Mouse (Mus musculus): ENCODE measurements around the gene Lce6a. TPM values are rescaled to one million over a fixed set of nuclear protein-coding genes. Genes with fewer than 3 reads are reported as not detected.

Gene Lce6a
- polyA plus RNA-seq, 1 experiment from 2014 or later, result 2.1 TPM

- TF ChIP-seq CTCF (IDR thresholded peaks at IDR 0.05; ENCODE audit: low read depth), result no peak
- Histone ChIP-seq H3K9me3 (ENCODE audit: control insufficient read depth) (no peaks in the 10 kb centered on the region), H3K36me3 (ENCODE audit: control insufficient read depth, insufficient read depth) (no peaks in the 10 kb centered on the region), H3K27ac (ENCODE audit: low read depth, low read length) (peak overlapping the region; percentile 63), H3K4me1 (replicated peaks; ENCODE audit: control insufficient read depth, insufficient read depth, low read length) (no peaks in the 10 kb centered on the region), H3K9ac (ENCODE audit: low read depth, low read length) (no peak overlapping the region), H3K4me3 (ENCODE audit: low read depth, low read length) (no peak overlapping the region), H3K27me3 (replicated peaks; ENCODE audit: control insufficient read depth, insufficient read depth, low read length) (no peaks in the 10 kb centered on the region), H3K4me2 (replicated peaks; ENCODE audit: low read depth) (no peak overlapping the region)
- WGBS, result 45% methylated on average over 1 of the region's 1 CpGs
- peak; percentile 93 for ATAC-seq
These were observed 16.5 kb upstream of the Lce6a start for GRCm38 (mm10) chr3:92637745-92638652.

DNA sequence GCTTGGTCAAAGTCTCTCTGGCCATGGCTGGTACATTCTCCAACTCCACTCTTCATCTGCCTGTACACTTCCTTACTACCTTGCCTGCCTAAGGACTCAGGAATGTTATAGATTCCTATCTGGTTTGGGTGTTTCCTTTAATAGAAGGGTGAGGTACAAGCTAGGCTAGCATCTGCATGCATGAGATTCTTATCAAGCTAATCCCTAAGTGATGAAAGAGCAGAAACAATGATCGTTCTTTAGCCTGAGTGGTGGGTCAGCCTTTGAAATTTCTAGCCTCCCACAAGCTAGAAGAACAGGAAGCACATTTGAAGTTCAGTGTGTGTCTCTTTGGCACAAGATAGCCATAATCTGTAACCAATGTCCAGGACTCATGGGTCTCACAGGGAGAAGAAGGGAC, 11.7 kb downstream of the Lce6a start:
- no peaks in the 10 kb centered on the region for H3K9me3 ChIP-seq (ENCODE audit: control insufficient read depth)
- ATAC-seq, result no peak
- H3K4me3 ChIP-seq (ENCODE audit: low read depth, low read length), result no peak overlapping the region
- no peak overlapping the region for H3K4me2 ChIP-seq (replicated peaks; ENCODE audit: low read depth)
- no peak for TF ChIP-seq CTCF (IDR thresholded peaks at IDR 0.05; ENCODE audit: low read depth)
- H3K4me1 ChIP-seq (replicated peaks; ENCODE audit: control insufficient read depth, insufficient read depth, low read length), result no peaks in the 10 kb centered on the region
- WGBS, result 39% methylated on average over 1 of the region's 1 CpGs
- no peaks in the 10 kb centered on the region for H3K27me3 ChIP-seq (replicated peaks; ENCODE audit: control insufficient read depth, insufficient read depth, low read length)
- H3K36me3 ChIP-seq (ENCODE audit: control insufficient read depth, insufficient read depth), result no peaks in the 10 kb centered on the region
- no peak overlapping the region for H3K9ac ChIP-seq (ENCODE audit: low read depth, low read length)
- H3K27ac ChIP-seq (ENCODE audit: low read depth, low read length), result no peak overlapping the region

DNA sequence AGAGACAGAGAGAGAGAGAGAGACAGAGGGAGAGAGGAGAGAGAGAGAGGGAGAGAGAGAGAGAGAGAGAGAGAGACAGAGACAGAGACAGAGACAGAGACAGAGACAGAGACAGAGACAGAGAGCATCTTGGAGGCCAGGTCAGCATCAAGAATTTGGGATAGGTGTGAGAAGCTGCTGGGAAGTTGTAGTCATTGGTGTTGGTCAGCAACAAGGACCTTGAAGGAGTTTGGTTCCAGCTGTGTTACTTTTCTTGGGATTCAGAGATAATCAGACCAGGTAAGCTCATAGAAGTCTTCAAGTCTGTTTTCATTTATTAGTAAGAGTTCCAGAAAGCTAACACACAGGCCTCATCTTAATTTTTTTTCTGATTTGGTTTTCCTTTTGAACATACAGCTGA, 14.1 kb downstream of the Lce6a start, which contains the start of gene 2210017I01Rik:
Gene 2210017I01Rik, minus strand, starts transcription at position 101 of the 400 bp plus-strand sequence.
- Histone ChIP-seq H3K9ac (ENCODE audit: low read depth, low read length) (no peak within 1 kb of the TSS), H3K4me2 (replicated peaks; ENCODE audit: low read depth) (no peak within 1 kb of the TSS), H3K27me3 (replicated peaks; ENCODE audit: control insufficient read depth, insufficient read depth, low read length) (no peaks in the 10 kb centered on the region), H3K9me3 (ENCODE audit: control insufficient read depth) (no peaks in the 10 kb centered on the region), H3K4me3 (ENCODE audit: low read depth, low read length) (no peak within 1 kb of the TSS), H3K4me1 (replicated peaks; ENCODE audit: control insufficient read depth, insufficient read depth, low read length) (no peaks in the 10 kb centered on the region), H3K36me3 (ENCODE audit: control insufficient read depth, insufficient read depth) (no peaks in the 10 kb centered on the region), H3K27ac (ENCODE audit: low read depth, low read length) (no peak within 1 kb of the TSS)
- no peak for ATAC-seq
- no peak for TF ChIP-seq CTCF (IDR thresholded peaks at IDR 0.05; ENCODE audit: low read depth)

- Histone ChIP-seq H3K4me1 (replicated peaks; ENCODE audit: control insufficient read depth, insufficient read depth, low read length) (no peaks in the 10 kb centered on the region), H3K9me3 (ENCODE audit: control insufficient read depth) (0 out of 2 replicates have a peak, but pooled peaks cover 4% of the 10 kb centered on the region), H3K36me3 (ENCODE audit: control insufficient read depth, insufficient read depth) (no peaks in the 10 kb centered on the region), H3K4me3 (ENCODE audit: low read depth, low read length) (no peak overlapping the region), H3K27me3 (replicated peaks; ENCODE audit: control insufficient read depth, insufficient read depth, low read length) (no peaks in the 10 kb centered on the region), H3K27ac (ENCODE audit: low read depth, low read length) (no peak overlapping the region), H3K9ac (ENCODE audit: low read depth, low read length) (no peak overlapping the region), H3K4me2 (replicated peaks; ENCODE audit: low read depth) (no peak overlapping the region)
- WGBS, result 38% methylated on average over 1 of the region's 1 CpGs
- peak; percentile 58 for TF ChIP-seq CTCF (IDR thresholded peaks at IDR 0.05; ENCODE audit: low read depth)
- ATAC-seq, result no peak
These were observed 19.3 kb downstream of the Lce6a start for GRCm38 (mm10) chr3:92602169-92602568.

DNA sequence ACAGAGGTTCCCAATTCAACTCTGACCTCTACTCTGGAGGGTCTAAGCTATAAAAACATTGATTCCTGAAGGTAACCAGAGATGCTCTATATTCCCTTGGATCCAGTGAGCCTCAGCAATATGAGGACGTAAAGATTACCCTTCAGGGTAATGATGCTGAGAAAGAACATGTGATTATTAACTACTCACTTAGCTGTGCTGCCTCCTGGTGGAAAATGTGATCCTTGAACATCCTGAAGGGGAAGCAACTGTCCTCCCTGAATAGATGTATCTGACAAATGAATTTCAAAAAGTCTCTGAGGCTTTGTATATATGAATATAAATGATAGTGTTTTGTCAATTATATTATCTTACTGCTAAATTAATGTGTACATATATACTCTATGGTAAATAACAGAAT, 21.0 kb downstream of the Lce6a start:
- no peak overlapping the region for H3K27ac ChIP-seq (ENCODE audit: low read depth, low read length)
- 26% methylated on average over 1 of the region's 1 CpGs for WGBS
- H3K4me3 ChIP-seq (ENCODE audit: low read depth, low read length), result no peak overlapping the region
- H3K4me1 ChIP-seq (replicated peaks; ENCODE audit: control insufficient read depth, insufficient read depth, low read length), result no peaks in the 10 kb centered on the region
- no peak overlapping the region for H3K9ac ChIP-seq (ENCODE audit: low read depth, low read length)
- no peaks in the 10 kb centered on the region for H3K27me3 ChIP-seq (replicated peaks; ENCODE audit: control insufficient read depth, insufficient read depth, low read length)
- peak; percentile 45; the same call in 1 of the 2 replicates for ATAC-seq
- no peak overlapping the region for H3K4me2 ChIP-seq (replicated peaks; ENCODE audit: low read depth)
- H3K9me3 ChIP-seq (ENCODE audit: control insufficient read depth), result 0 out of 2 replicates have a peak, but pooled peaks cover 4% of the 10 kb centered on the region
- H3K36me3 ChIP-seq (ENCODE audit: control insufficient read depth, insufficient read depth), result no peaks in the 10 kb centered on the region
- peak; percentile 73 for TF ChIP-seq CTCF (IDR thresholded peaks at IDR 0.05; ENCODE audit: low read depth)

GRCm38 (mm10) chr3:92599973-92600372, 21.5 kb downstream of the Lce6a start:
- 0 out of 2 replicates have a peak, but pooled peaks cover 4% of the 10 kb centered on the region for H3K9me3 ChIP-seq (ENCODE audit: control insufficient read depth)
- no peak overlapping the region for H3K4me2 ChIP-seq (replicated peaks; ENCODE audit: low read depth)
- H3K27me3 ChIP-seq (replicated peaks; ENCODE audit: control insufficient read depth, insufficient read depth, low read length), result no peaks in the 10 kb centered on the region
- H3K4me3 ChIP-seq (ENCODE audit: low read depth, low read length), result no peak overlapping the region
- TF ChIP-seq CTCF (IDR thresholded peaks at IDR 0.05; ENCODE audit: low read depth), result no peak
- ATAC-seq, result no peak
- no peak overlapping the region for H3K9ac ChIP-seq (ENCODE audit: low read depth, low read length)
- no peaks in the 10 kb centered on the region for H3K4me1 ChIP-seq (replicated peaks; ENCODE audit: control insufficient read depth, insufficient read depth, low read length)
- no peaks in the 10 kb centered on the region for H3K36me3 ChIP-seq (ENCODE audit: control insufficient read depth, insufficient read depth)
- no peak overlapping the region for H3K27ac ChIP-seq (ENCODE audit: low read depth, low read length)

All from intestine, postnatal 0 days (tissue).